Mouse (Mus musculus) limb, embryonic 12.5 days (tissue): ENCODE results near the gene Nab2. TPM values are rescaled to one million over a fixed set of nuclear protein-coding genes. Genes with fewer than 3 reads are reported as not detected.
A peak's percentile ranks its signal among the peaks of the same experiment; 100 is the strongest.

Experiments used
- ATAC-seq: fragments of 200-750 bp; cut with Nextera tagmentation; 2 replicates; pipeline ENCODE4 v1.8.0; 2017; ENCODE audit warnings: low read depth, moderate TSS enrichment; ENCODE audit not compliant: insufficient number of reproducible peaks, insufficient read depth, low FRiP score, low TSS enrichment
- H3K27ac ChIP-seq: fragments of 300-500 bp; sonication (generic); 2 replicates; pipeline ENCODE4 v1.5.1; 2016; ENCODE audit warnings: mild to moderate bottlenecking, moderate library complexity
- H3K27me3 ChIP-seq: fragments of 300-500 bp; sonication (generic); 2 replicates; pipeline ENCODE4 v1.6.1; 2016; ENCODE audit warnings: mild to moderate bottlenecking, moderate library complexity
- H3K36me3 ChIP-seq: fragments of 300-500 bp; sonication (generic); 2 replicates; pipeline ENCODE4 v1.6.1; 2016; ENCODE audit warnings: mild to moderate bottlenecking, moderate library complexity
- H3K4me1 ChIP-seq: fragments of 300-500 bp; sonication (generic); replicated peaks from 2 replicates; pipeline ENCODE4 v1.6.1; 2016
- H3K4me2 ChIP-seq: fragments of 300-500 bp; sonication (generic); 2 replicates; pipeline ENCODE4 v1.6.1; 2016; ENCODE audit warnings: mild to moderate bottlenecking, moderate library complexity
- H3K4me3 ChIP-seq: fragments of 300-500 bp; sonication (generic); replicated peaks from 2 replicates; pipeline ENCODE4 v1.5.1; 2016; ENCODE audit warnings: mild to moderate bottlenecking
- H3K9ac ChIP-seq: fragments of 300-500 bp; sonication (generic); replicated peaks from 2 replicates; pipeline ENCODE4 v1.6.1; 2016; ENCODE audit warnings: mild to moderate bottlenecking, moderate library complexity
- H3K9me3 ChIP-seq: fragments of 300-500 bp; sonication (generic); 2 replicates; pipeline ENCODE4 v1.6.1; 2016; ENCODE audit warnings: mild to moderate bottlenecking, moderate library complexity
- WGBS: fragments of 180-500 bp; shearing (Covaris S2); methylation state at CpG from one replicate; pipeline ENCODE4 v1.1.7; 2016; 5-methylcytosine and 5-hydroxymethylcytosine counted together
- polyA plus RNA-seq: library from polyadenylated mRNA; unstranded; fragments of >200 nt; fragmentation: Nextera tagmentation; extraction: Ambion mirVana; gene quantifications from 2 replicates; pipeline ENCODE4 v1.2.1, GENCODE M21; 2016

The Nab2 gene
- polyA plus RNA-seq, 1 experiment from 2014 or later, result 15.3 TPM

DNA sequence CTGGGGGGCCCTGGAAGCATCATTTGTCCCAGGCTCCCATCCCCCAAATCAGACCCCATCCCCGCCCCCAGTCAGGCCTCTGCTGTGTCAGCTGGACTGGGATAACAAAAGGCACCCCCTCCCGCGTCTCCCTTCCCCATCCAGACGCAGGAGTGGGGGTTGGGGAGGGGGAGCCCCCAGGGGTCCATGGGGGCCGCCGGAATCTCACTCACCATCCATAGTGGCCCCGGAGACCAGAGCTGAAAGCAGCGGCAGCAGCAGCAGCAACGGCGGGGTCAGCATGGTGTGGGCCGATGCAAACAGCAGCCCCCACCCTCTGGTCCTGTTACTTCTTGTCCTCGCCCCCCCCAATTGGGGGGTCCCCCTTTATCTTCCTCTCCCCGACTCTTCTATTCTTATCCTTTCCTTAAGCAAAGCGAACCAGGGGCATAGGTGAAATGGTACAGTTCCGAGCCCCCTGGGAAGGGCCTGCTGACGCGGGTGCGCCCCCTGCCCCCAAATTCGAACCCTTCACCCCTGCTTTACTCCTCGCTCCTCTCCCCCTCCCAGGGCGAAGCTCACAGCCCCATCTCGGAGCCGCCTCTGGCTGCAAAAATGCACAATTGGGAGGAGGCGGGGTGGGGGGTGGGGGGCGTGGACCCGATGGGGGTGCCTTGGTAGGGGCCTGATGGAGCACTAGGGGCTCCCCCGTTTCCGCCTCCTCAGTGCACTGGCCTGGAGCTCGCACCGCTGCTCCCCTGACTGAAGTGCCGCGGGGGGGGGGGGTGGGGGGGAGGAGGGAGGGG lies 47.8 kb downstream of the Nab2 start, which contains the start of gene Lrp1:
Gene Lrp1 (minus strand): TSS at position 743 of the 785 bp plus-strand sequence.
- H3K27me3 ChIP-seq, result no peaks in the 10 kb centered on the region
- H3K9ac ChIP-seq, result peak within 1 kb of the TSS; percentile 88
- H3K36me3 ChIP-seq, result 0 out of 2 replicates have a peak, but pooled peaks cover 7% of the 10 kb centered on the region
- no peaks in the 10 kb centered on the region for H3K9me3 ChIP-seq
- under 1% methylated on average over 28 of the region's 32 CpGs for WGBS
- peaks cover 48% of the 10 kb centered on the region for H3K4me1 ChIP-seq
- peak within 1 kb of the TSS; percentile 93 for H3K4me2 ChIP-seq
- ATAC-seq, result peak; percentile 79
- peak within 1 kb of the TSS; percentile 95 for H3K27ac ChIP-seq
- H3K4me3 ChIP-seq, result peak within 1 kb of the TSS; percentile 83

DNA sequence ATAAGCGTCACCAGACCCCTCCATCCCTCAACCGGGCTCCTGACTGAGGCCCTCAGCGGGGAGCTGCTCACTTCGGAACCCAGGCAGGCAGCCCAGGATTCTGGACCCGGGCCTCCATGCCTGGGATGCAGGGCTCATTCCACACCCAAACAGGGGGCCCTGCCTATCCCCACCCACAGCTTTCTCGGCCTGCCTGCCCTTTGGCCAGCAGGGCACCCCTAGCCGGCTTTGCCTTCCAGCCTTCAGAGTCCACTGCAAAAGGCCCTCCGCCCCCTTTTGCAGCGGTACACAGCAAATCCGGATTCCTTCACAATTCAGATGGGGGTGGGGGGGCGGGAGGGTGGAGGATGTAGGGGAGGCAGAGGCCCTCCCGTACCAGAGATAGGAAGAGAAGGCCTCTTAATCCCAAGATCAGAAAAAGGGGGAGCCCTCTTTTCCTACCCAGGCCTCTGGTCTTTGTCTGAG lies 48.4 kb downstream of the Nab2 start:
- Histone ChIP-seq H3K9ac (peak overlapping the region; percentile 88), H3K4me3 (peak overlapping the region; percentile 83), H3K4me1 (peaks cover 54% of the 10 kb centered on the region), H3K27ac (peak overlapping the region; percentile 95), H3K4me2 (peak overlapping the region; percentile 93), H3K9me3 (no peaks in the 10 kb centered on the region), H3K36me3 (0 out of 2 replicates have a peak, but pooled peaks cover 7% of the 10 kb centered on the region), H3K27me3 (no peaks in the 10 kb centered on the region)
- peak; percentile 1; the same call in 1 of the 2 replicates for ATAC-seq
- 3% methylated on average over 12 of the region's 12 CpGs for WGBS

DNA sequence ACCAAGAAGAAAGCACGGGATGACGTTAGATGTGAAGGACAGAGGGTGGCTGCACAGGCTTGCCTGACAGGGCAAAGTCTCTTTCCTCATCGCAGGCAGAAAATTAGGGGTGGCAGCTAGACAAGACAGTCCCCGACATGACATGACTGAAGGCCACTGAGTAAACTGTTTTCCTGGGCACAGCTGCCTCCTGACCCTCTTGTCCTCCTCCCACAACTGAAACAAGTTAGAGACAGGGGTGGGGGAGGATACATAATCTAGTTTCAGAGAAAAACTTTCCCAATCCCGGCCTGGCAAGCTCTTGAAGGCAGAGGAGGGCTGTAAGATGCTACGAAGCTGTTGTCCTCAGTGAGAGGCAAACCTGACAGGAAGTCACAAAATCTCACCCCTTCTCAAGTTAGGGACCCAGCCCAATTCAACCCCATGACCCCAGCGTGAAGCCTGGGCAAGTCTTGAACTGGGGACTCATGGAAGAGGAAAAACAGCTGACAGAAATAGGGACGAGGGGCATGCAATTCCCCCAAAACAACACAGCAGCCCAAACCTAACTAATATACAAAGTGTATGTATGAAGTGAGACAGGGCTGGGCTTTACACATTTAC lies 49.1 kb downstream of the Nab2 start:
- peak overlapping the region; percentile 93 for H3K4me2 ChIP-seq
- H3K9ac ChIP-seq, result peak overlapping the region; percentile 88
- ATAC-seq, result no peak
- H3K27me3 ChIP-seq, result no peaks in the 10 kb centered on the region
- H3K4me1 ChIP-seq, result peaks cover 61% of the 10 kb centered on the region
- peak overlapping the region; percentile 83 for H3K4me3 ChIP-seq
- no peaks in the 10 kb centered on the region for H3K9me3 ChIP-seq
- 29% methylated on average over 8 of the region's 8 CpGs for WGBS
- peak overlapping the region; percentile 95; the same call in 1 of the 2 replicates for H3K27ac ChIP-seq
- 0 out of 2 replicates have a peak, but pooled peaks cover 7% of the 10 kb centered on the region for H3K36me3 ChIP-seq

DNA sequence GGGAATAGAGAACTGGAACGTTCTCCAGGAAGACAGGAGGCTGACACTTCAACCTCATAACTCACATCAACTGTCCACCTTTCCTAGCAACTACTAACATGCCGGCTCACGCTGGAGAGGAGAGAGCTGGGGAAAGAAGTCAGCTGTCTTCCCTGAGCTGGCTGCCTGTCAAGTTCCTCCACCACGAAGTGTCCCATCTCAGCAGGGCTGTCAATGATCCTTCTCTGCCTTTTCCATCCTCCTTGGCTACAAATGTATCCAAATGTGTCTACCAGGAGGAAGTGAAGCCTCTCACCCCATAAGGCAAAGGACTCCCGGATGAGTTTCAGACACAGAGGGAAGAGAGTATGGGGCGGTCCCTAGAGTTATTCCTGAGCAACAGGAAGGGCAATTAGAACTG lies 50.2 kb downstream of the Nab2 start:
- ATAC-seq, result no peak
- Histone ChIP-seq H3K36me3 (peaks cover 7% of the 10 kb centered on the region; the same call in 1 of the 2 replicates), H3K4me1 (peaks cover 72% of the 10 kb centered on the region), H3K9me3 (no peaks in the 10 kb centered on the region), H3K4me2 (peak overlapping the region; percentile 93), H3K27ac (no peak overlapping the region), H3K27me3 (no peaks in the 10 kb centered on the region), H3K9ac (no peak overlapping the region), H3K4me3 (0 out of 2 replicates have a peak overlapping the region, but pooled peaks have one; percentile 2)
- 34% methylated on average over 6 of the region's 6 CpGs for WGBS

DNA sequence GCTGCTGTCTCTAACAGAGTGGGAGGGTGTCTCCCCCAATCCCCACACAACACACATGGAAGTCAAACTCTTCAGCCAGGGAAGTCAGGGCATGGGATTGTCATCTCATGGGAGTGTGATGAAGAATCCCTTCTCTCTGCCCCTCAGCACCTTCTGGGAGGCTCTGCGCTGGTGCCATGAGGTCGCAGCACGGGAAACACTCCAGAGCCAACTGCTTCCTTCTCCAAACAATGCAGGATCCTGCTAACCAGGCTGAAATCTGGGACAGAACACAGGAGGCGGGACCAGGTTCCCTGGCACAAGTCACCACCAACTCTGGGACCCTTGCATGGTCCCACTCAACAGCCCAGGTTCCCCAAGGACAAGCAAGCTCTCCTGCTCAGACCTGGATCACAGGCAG lies 51.1 kb downstream of the Nab2 start:
- Histone ChIP-seq H3K36me3 (peaks cover 16% of the 10 kb centered on the region), H3K4me1 (peaks cover 74% of the 10 kb centered on the region), H3K9me3 (no peaks in the 10 kb centered on the region), H3K4me3 (no peak overlapping the region; the same call in 1 of the 2 replicates), H3K27me3 (no peaks in the 10 kb centered on the region), H3K4me2 (peak overlapping the region; percentile 93), H3K9ac (no peak overlapping the region), H3K27ac (peak overlapping the region; percentile 90; the same call in 1 of the 2 replicates)
- 58% methylated on average over 4 of the region's 4 CpGs for WGBS
- no peak for ATAC-seq

DNA sequence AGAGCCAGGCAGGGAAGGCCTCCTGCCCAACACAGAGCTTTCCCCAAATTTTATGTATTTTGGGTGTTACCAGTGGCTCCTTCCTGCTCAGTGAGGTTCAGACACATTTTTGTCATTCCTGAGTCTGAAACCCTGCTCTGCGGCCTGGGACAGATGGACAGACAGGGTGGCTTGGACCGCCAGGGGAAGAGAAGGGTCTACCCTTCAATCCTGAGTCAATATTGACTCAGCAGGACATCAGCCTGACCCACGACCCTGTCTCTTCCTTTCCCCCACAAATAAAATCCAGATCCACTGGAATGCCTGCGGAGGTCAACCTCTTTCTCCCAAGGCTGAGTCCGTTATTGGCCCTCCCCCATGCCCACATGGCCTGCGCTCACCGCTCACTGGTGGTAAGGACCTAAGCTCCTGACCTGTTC lies 52.1 kb downstream of the Nab2 start:
- Histone ChIP-seq H3K36me3 (peaks cover 26% of the 10 kb centered on the region), H3K27ac (peak overlapping the region; percentile 90), H3K27me3 (no peaks in the 10 kb centered on the region), H3K4me3 (peak overlapping the region; percentile 15; the same call in 1 of the 2 replicates), H3K9me3 (no peaks in the 10 kb centered on the region), H3K4me2 (peak overlapping the region; percentile 93), H3K9ac (no peak overlapping the region), H3K4me1 (peaks cover 70% of the 10 kb centered on the region)
- no peak for ATAC-seq
- 13% methylated on average over 7 of the region's 7 CpGs for WGBS

DNA sequence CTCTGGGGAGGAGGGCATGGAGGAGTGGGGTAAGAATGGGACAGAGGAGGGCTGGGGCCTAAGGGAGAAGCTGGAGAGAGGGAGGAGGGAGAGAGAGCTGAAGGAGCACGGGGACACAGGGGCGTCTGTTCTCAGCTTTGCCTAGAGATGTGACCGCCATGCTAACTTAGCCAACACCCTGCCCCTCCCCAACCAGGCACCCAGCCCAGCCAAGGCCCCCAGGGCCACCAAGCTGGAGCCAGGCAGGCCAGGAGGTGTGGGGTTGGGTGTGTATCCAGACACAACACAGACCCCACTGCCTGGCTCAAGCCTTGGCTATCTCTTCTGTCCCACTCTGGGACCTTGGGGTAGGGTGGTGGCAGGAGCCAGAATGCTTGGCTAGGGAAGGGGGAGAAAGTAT lies 52.8 kb downstream of the Nab2 start:
- H3K4me3 ChIP-seq, result 0 out of 2 replicates have a peak overlapping the region, but pooled peaks have one; percentile 15
- 0 out of 2 replicates have a peak overlapping the region, but pooled peaks have one; percentile 13 for H3K9ac ChIP-seq
- no peaks in the 10 kb centered on the region for H3K27me3 ChIP-seq
- peak overlapping the region; percentile 93 for H3K4me2 ChIP-seq
- peaks cover 70% of the 10 kb centered on the region for H3K4me1 ChIP-seq
- peak overlapping the region; percentile 90 for H3K27ac ChIP-seq
- no peaks in the 10 kb centered on the region for H3K9me3 ChIP-seq
- H3K36me3 ChIP-seq, result peaks cover 32% of the 10 kb centered on the region
- no peak for ATAC-seq
- WGBS, result 66% methylated on average over 3 of the region's 3 CpGs

DNA sequence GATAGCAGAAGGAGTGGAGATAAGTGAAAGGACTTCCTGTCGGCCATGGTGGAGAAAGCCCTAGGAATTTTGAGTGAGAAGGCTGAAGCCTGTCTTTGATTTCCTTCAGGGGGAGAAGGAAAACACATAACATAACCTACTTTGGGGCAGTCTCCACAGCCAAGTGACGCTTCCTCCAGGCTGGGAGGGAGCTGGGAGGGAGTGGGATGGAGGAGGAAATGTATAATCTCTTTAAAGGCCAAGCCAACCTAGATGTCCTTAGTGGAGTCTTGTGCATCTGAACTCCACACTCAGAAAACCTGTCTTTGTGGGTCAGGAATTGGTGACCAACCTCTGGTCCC lies 53.4 kb downstream of the Nab2 start:
- ATAC-seq, result 0 out of 2 replicates have a peak, but pooled peaks have one; percentile 4
- Histone ChIP-seq H3K27ac (peak overlapping the region; percentile 90), H3K4me1 (peaks cover 75% of the 10 kb centered on the region), H3K9ac (peak overlapping the region; percentile 42; the same call in 1 of the 2 replicates), H3K9me3 (no peaks in the 10 kb centered on the region), H3K36me3 (peaks cover 38% of the 10 kb centered on the region), H3K27me3 (no peaks in the 10 kb centered on the region), H3K4me2 (peak overlapping the region; percentile 93), H3K4me3 (no peak overlapping the region)
- 5% methylated on average over 2 of the region's 2 CpGs for WGBS

DNA sequence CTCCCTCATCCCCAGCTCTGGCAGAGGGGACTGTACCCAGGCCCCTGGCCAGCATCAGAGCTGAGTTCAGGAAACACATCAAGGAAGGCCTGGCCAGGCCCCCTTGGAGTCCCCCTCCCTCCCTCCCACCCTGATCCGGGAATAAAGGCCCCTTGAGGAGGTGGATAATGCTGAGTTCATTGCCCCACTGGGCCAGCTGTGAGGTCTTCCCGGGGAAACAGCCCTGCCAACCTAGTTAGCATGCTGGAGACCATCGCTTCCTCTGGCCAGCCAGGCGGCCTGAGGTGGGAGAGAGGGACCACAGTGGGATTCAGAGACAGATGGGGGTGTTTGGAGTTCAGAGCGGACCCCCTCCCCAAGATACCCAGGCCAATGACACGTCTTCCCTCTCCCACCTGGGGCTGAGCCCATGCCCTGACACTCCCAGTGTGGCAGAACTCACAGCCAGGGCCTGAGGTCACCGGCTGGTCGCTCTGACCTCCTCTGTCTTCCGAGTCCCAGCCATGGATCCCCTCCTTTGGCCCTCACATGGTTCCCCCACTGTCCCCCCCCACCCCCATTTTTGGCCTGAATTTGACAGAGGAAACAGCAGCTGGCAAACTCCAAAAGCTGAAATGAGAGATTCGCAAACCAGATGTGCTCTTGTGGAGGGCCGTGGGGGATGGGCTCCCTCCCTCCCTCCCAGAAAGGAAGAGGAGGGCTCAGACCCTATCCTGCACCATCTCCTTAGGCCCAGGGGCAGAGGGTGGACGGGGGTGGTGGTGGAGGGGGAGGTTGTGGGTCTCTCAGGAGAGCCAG lies 53.9 kb downstream of the Nab2 start:
- Histone ChIP-seq H3K4me1 (peaks cover 76% of the 10 kb centered on the region), H3K9ac (peak overlapping the region; percentile 42), H3K27ac (peak overlapping the region; percentile 90), H3K4me3 (0 out of 2 replicates have a peak overlapping the region, but pooled peaks have one; percentile 11), H3K9me3 (no peaks in the 10 kb centered on the region), H3K4me2 (peak overlapping the region; percentile 93), H3K27me3 (no peaks in the 10 kb centered on the region), H3K36me3 (peaks cover 43% of the 10 kb centered on the region)
- ATAC-seq, result peak; percentile 34; the same call in 1 of the 2 replicates
- 10% methylated on average over 12 of the region's 12 CpGs for WGBS

DNA sequence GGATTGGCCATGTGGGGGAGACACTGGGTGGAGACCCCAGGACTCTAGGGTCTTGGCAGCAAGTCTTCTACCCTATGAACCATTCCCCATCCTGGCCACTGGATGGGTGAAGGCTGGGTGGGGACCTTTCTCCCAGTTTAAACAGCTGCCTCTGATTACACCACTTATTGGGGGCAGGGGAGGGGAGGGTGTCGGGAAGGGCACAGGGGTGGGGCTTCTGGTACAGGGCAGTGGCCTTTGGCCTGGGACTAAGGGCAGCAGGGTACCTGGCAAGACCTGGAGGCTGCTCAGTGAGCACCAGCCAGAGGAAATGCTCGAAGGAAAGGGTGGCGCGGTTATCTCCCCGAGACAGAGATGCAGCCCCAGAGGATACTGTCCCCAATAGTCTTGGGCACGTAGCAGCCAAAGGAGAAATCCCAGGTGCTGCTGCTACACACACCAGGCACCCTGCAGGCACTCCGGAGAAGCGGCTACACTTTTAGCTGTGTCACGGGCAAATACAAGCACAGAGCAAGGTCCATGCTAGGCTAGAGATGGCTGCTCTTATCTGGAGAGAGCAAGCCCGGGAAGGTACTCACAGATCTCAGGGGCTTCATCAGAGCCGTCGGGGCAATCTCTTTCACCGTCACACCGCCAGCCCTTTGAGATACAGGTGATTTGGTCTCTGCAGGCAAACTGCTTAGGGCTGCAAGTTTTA lies 56.1 kb downstream of the Nab2 start:
- ATAC-seq, result no peak
- 82% methylated on average over 14 of the region's 14 CpGs for WGBS
- Histone ChIP-seq H3K9ac (no peak overlapping the region), H3K9me3 (no peaks in the 10 kb centered on the region), H3K4me3 (no peak overlapping the region), H3K4me2 (no peak overlapping the region), H3K4me1 (peaks cover 64% of the 10 kb centered on the region), H3K27me3 (no peaks in the 10 kb centered on the region), H3K36me3 (peaks cover 66% of the 10 kb centered on the region), H3K27ac (no peak overlapping the region)
